Comparison of ENCODE assay signal across 1 mouse cellular context in genomic region chr2:49733656-49734008, GRCm38 (mm10).
TF ChIP-seq lines count a peak whose summit lies in the region.

No protein-coding gene starts in this region.

TF ChIP-seq in MEL, 35 proteins besides CTCF, POLR2A, EP300 and RAD21 (continued from another document):
- no peak for TF ChIP-seq USF2 (IDR thresholded peaks at IDR 0.05; ENCODE audit: borderline replicate concordance in 1 of 2, insufficient read depth in 1 of 2, low read depth in 1 of 2, low read length in 2 of 2)
- TF ChIP-seq SMC3 (IDR thresholded peaks at IDR 0.05; ENCODE audit: low read depth, low read length) = peak; percentile 65
- TF ChIP-seq BHLHE40 (IDR thresholded peaks at IDR 0.05; ENCODE audit: borderline replicate concordance, low read depth, low read length) = no peak
- TF ChIP-seq MXI1 (IDR thresholded peaks at IDR 0.05; ENCODE audit: low read depth, low read length) = peak; percentile 97
- TF ChIP-seq ZC3H11A (IDR thresholded peaks at IDR 0.05; ENCODE audit: low read depth, low read length) = peak; percentile 72
- TF ChIP-seq KAT2A (conservative IDR thresholded peaks at IDR 0.05; ENCODE audit: low read depth, low read length) = no peak
- TF ChIP-seq MAX (IDR thresholded peaks at IDR 0.05; ENCODE audit: low read length) = peak; percentile 90
- peak; percentile 28; the same call in 1 of the 2 replicates for TF ChIP-seq USF1 (IDR thresholded peaks at IDR 0.05; ENCODE audit: low read depth, low read length)
